Mouse (Mus musculus) heart, embryonic 15.5 days (tissue): Measurements from ENCODE around the gene Elp4. TPM values are rescaled to one million over a fixed set of nuclear protein-coding genes. Genes with fewer than 3 reads are reported as not detected.

Source experiments
- ATAC-seq: fragments of 200-750 bp; cut with Nextera tagmentation; replicated peaks from 2 replicates; pipeline ENCODE4 v1.8.0; 2017; ENCODE audit warnings: low read depth, moderate TSS enrichment; ENCODE audit not compliant: insufficient number of reproducible peaks, insufficient read depth, low FRiP score
- H3K27ac ChIP-seq: fragments of 300-500 bp; sonication (generic); 2 replicates; pipeline ENCODE4 v1.5.1; 2015; ENCODE audit warnings: mild to moderate bottlenecking, inconsistent platforms
- H3K27me3 ChIP-seq: fragments of 300-500 bp; sonication (generic); 2 replicates; pipeline ENCODE4 v1.6.1; 2015; ENCODE audit warnings: inconsistent platforms
- H3K36me3 ChIP-seq: fragments of 300-500 bp; sonication (generic); 2 replicates; pipeline ENCODE4 v1.6.1; 2015; ENCODE audit warnings: mild to moderate bottlenecking, inconsistent platforms
- H3K4me1 ChIP-seq: fragments of 300-500 bp; sonication (generic); replicated peaks from 2 replicates; pipeline ENCODE4 v1.6.1; 2015; ENCODE audit warnings: inconsistent platforms
- H3K4me2 ChIP-seq: fragments of 300-500 bp; sonication (generic); 2 replicates; pipeline ENCODE4 v1.6.1; 2015; ENCODE audit warnings: inconsistent platforms, mild to moderate bottlenecking, moderate library complexity
- H3K4me3 ChIP-seq: fragments of 300-500 bp; sonication (generic); 2 replicates; pipeline ENCODE4 v1.5.1; 2015; ENCODE audit warnings: mild to moderate bottlenecking, inconsistent platforms
- H3K9ac ChIP-seq: fragments of 300-500 bp; sonication (generic); 2 replicates; pipeline ENCODE4 v1.6.1; 2015; ENCODE audit warnings: mild to moderate bottlenecking, inconsistent platforms
- H3K9me3 ChIP-seq: fragments of 300-500 bp; sonication (generic); replicated peaks from 2 replicates; pipeline ENCODE4 v1.6.1; 2016; ENCODE audit warnings: inconsistent platforms
- WGBS: fragments of 180-500 bp; shearing (Covaris S2); methylation state at CpG from one replicate; pipeline ENCODE4 v1.1.7; 2015; ENCODE audit warnings: mixed read lengths; 5-methylcytosine and 5-hydroxymethylcytosine counted together
- polyA plus RNA-seq: library from polyadenylated mRNA; unstranded; fragments of >200 nt; fragmentation: Nextera tagmentation; extraction: Ambion mirVana; gene quantifications from 2 replicates; pipeline ENCODE4 v1.2.1, GENCODE M21; 2015

The Elp4 gene
- polyA plus RNA-seq, 1 experiment from 2014 or later: 19.0 TPM

GRCm38 (mm10) chr2:105688011-105688410, 216.4 kb downstream of the Elp4 start:
- Histone ChIP-seq H3K4me2 (peak overlapping the region; percentile 57), H3K4me3 (peak overlapping the region; percentile 34), H3K36me3 (no peaks in the 10 kb centered on the region), H3K9ac (no peak overlapping the region), H3K9me3 (no peaks in the 10 kb centered on the region), H3K4me1 (peaks cover 29% of the 10 kb centered on the region), H3K27ac (no peak overlapping the region), H3K27me3 (peaks cover 96% of the 10 kb centered on the region)
- no peak for ATAC-seq
- WGBS: 1% methylated on average over 17 of the region's 17 CpGs

DNA sequence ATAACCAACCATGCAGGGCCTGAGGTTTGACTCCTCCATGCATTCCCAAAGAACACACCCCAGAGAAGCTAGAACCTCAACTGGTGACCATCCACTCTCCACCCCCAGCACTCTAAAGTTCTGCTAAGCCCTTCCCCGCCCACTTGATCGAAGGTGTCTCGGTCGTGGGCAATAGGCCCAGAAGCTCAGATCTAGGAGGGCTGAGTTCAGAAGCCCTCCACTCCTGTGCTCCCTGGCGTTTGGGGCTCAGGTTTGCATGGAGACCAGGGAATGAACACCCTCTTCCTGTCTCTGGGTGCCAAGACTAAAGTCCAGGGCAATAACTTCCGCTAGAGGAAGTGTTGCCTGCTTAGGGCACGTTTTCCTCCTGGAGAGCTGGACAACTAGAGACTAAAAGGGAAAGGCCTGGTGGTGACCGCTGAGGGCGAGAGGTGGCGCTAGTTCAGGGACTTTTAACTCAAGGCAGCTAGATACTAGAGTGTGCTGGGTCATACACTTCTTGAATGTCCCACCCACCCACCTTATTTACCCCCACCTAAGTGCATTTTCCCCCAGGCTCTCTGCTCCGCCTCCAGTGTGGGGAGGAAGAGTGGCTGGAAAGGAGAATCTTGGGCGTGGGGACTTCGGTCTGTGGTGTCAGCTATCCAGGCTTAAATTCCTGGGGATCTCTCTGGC, 216.9 kb downstream of the Elp4 start:
- ATAC-seq: peak; percentile 53; the same call in 1 of the 2 replicates
- H3K9ac ChIP-seq: no peak overlapping the region
- peaks cover 96% of the 10 kb centered on the region for H3K27me3 ChIP-seq
- H3K9me3 ChIP-seq: no peaks in the 10 kb centered on the region
- no peaks in the 10 kb centered on the region for H3K36me3 ChIP-seq
- peaks cover 29% of the 10 kb centered on the region for H3K4me1 ChIP-seq
- WGBS: 2% methylated on average over 13 of the region's 13 CpGs
- no peak overlapping the region for H3K27ac ChIP-seq
- H3K4me2 ChIP-seq: peak overlapping the region; percentile 57
- H3K4me3 ChIP-seq: peak overlapping the region; percentile 34

- Histone ChIP-seq H3K4me3 (no peak overlapping the region), H3K36me3 (no peaks in the 10 kb centered on the region), H3K27ac (no peak overlapping the region), H3K9me3 (no peaks in the 10 kb centered on the region), H3K4me2 (peak overlapping the region; percentile 57; the same call in 1 of the 2 replicates), H3K9ac (no peak overlapping the region), H3K4me1 (peaks cover 34% of the 10 kb centered on the region), H3K27me3 (peaks cover 96% of the 10 kb centered on the region)
- WGBS: 5% methylated on average over 36 of the region's 36 CpGs
- no peak for ATAC-seq
These were observed 217.7 kb downstream of the Elp4 start for GRCm38 (mm10) chr2:105686363-105687316.

GRCm38 (mm10) chr2:105685651-105686050, 218.7 kb downstream of the Elp4 start:
- no peak for ATAC-seq
- 6% methylated on average over 11 of the region's 11 CpGs for WGBS

GRCm38 (mm10) chr2:105684991-105685650, 219.2 kb downstream of the Elp4 start:
- Histone ChIP-seq H3K4me2 (no peak overlapping the region), H3K4me1 (peaks cover 34% of the 10 kb centered on the region), H3K4me3 (no peak overlapping the region), H3K9me3 (no peaks in the 10 kb centered on the region), H3K27ac (no peak overlapping the region), H3K36me3 (no peaks in the 10 kb centered on the region), H3K27me3 (peaks cover 96% of the 10 kb centered on the region), H3K9ac (no peak overlapping the region)
- WGBS: 8% methylated on average over 11 of the region's 11 CpGs
- ATAC-seq: no peak

More at GRCm38 (mm10) chr2:105685651-105686050, 218.7 kb downstream of the Elp4 start:
- Histone ChIP-seq H3K4me2 (no peak overlapping the region), H3K9ac (no peak overlapping the region), H3K27ac (no peak overlapping the region), H3K36me3 (no peaks in the 10 kb centered on the region), H3K4me3 (no peak overlapping the region), H3K27me3 (peaks cover 96% of the 10 kb centered on the region), H3K9me3 (no peaks in the 10 kb centered on the region), H3K4me1 (peaks cover 34% of the 10 kb centered on the region)

- Histone ChIP-seq H3K4me2 (no peak overlapping the region), H3K9ac (no peak overlapping the region), H3K9me3 (no peaks in the 10 kb centered on the region), H3K4me3 (no peak overlapping the region), H3K4me1 (peaks cover 22% of the 10 kb centered on the region), H3K36me3 (no peaks in the 10 kb centered on the region), H3K27me3 (peaks cover 96% of the 10 kb centered on the region), H3K27ac (no peak overlapping the region)
- no peak for ATAC-seq
- 4% methylated on average over 22 of the region's 22 CpGs for WGBS
These were observed 220.5 kb downstream of the Elp4 start for GRCm38 (mm10) chr2:105683771-105684410.

- no peaks in the 10 kb centered on the region for H3K36me3 ChIP-seq
- H3K4me2 ChIP-seq: no peak overlapping the region
- WGBS: 2% methylated on average over 21 of the region's 21 CpGs
- ATAC-seq: no peak
- peaks cover 12% of the 10 kb centered on the region for H3K4me1 ChIP-seq
- H3K27me3 ChIP-seq: peaks cover 94% of the 10 kb centered on the region
- no peak overlapping the region; the same call in 1 of the 2 replicates for H3K4me3 ChIP-seq
- no peak overlapping the region for H3K9ac ChIP-seq
- H3K9me3 ChIP-seq: no peaks in the 10 kb centered on the region
- H3K27ac ChIP-seq: no peak overlapping the region
These were observed 221.6 kb downstream of the Elp4 start for GRCm38 (mm10) chr2:105682634-105683351.

- ATAC-seq: no peak
- Histone ChIP-seq H3K9me3 (no peaks in the 10 kb centered on the region), H3K36me3 (no peaks in the 10 kb centered on the region), H3K4me1 (peaks cover 5% of the 10 kb centered on the region), H3K9ac (no peak overlapping the region), H3K27ac (no peak overlapping the region), H3K4me3 (0 out of 2 replicates have a peak overlapping the region, but pooled peaks have one; percentile 8), H3K27me3 (peaks cover 94% of the 10 kb centered on the region), H3K4me2 (0 out of 2 replicates have a peak overlapping the region, but pooled peaks have one; percentile 11)
- 2% methylated on average over 23 of the region's 23 CpGs for WGBS
These were observed 222.3 kb downstream of the Elp4 start for GRCm38 (mm10) chr2:105682011-105682501.

DNA sequence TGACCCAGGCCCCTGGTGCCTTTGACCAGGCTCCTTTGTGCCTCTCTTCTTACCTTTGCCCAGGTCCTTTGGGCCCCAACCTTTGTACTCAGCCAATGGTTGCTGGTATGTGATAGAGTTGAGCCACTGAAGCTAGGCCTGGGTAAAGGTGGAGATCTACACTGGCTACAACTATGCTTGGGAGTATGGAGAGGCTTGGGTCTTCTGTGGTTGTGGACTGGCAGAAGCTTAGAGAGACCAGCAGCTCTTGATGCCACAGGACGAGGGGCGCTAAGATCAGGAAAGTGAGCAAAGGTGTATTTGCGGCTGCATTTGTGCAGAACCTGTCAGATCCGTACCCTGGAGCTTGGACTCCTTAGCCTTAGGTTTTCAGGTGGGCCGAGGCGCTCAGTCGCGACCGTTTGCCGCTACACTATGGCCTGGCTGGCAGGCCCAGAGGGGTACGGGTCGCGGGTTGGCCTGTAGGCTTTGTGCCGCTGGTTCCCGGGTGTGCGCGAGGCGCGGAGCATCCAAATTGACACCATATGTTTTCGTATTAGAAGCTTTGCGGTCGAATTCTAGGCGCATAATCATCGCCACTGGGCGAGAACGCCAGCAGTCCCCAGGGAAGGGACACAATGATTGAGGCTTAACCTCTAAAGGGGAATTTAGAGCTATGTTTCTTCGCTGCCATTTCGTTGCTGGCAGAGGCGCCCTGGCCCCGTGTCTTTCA, 223.2 kb downstream of the Elp4 start:
- 4% methylated on average over 30 of the region's 30 CpGs for WGBS
- ATAC-seq: no peak

More for the DNA sequence above, 223.2 kb downstream of the Elp4 start:
- H3K9me3 ChIP-seq: no peaks in the 10 kb centered on the region
- no peak overlapping the region for H3K4me3 ChIP-seq
- no peak overlapping the region for H3K27ac ChIP-seq
- H3K4me2 ChIP-seq: no peak overlapping the region
- H3K36me3 ChIP-seq: no peaks in the 10 kb centered on the region
- peaks cover 93% of the 10 kb centered on the region for H3K27me3 ChIP-seq
- peaks cover 9% of the 10 kb centered on the region for H3K4me1 ChIP-seq
- no peak overlapping the region for H3K9ac ChIP-seq
